Mouse (Mus musculus): Measurements from ENCODE around the gene 4930519P11Rik. TPM values are rescaled to one million over a fixed set of nuclear protein-coding genes. Genes with fewer than 3 reads are reported as not detected.
A peak's percentile ranks its signal among the peaks of the same experiment; 100 is the strongest.

4930519P11Rik gene
- polyA plus RNA-seq, 1 experiment: not detected

- no peak for TF ChIP-seq CTCF (IDR thresholded peaks at IDR 0.05; ENCODE audit: control insufficient read depth, insufficient read depth, low read length)
- no peak for TF ChIP-seq POLR2A (IDR thresholded peaks at IDR 0.05; ENCODE audit: borderline replicate concordance, control insufficient read depth, low read depth, low read length)
- H3K4me3 ChIP-seq (replicated peaks; ENCODE audit: control insufficient read depth, low read depth, low read length): no peak overlapping the region
- H3K4me1 ChIP-seq (ENCODE audit: control insufficient read depth, insufficient read depth, low read length): peaks cover 3% of the 10 kb centered on the region
- WGBS: 74% methylated on average over 3 of the region's 3 CpGs
- no peak overlapping the region for H3K27ac ChIP-seq (ENCODE audit: control insufficient read depth, insufficient read depth, low read depth, low read length, poor library complexity)
These were observed 40.2 kb downstream of the 4930519P11Rik start for GRCm38 (mm10) chr2:154572996-154573395.

DNA sequence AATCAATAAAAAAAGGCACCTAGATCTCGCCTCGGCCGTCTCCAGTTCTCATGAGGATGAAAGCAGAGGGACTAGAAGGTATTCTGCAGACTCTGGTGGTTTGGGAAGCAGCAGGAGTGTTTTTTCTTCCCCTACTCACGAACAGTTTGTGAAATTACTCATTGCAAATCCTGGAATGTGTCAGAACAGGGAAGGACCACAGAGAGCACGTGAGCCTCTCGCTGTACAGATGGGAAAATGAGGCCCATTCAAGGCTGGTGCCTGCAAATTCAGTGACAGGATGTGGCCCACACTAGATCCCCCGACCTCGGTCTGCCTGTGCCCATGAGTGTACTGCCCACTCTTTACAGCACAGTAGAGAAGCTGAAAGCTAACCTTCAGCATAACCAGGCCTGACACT lies 41.3 kb downstream of the 4930519P11Rik start:
- H3K4me1 ChIP-seq (ENCODE audit: control insufficient read depth, insufficient read depth, low read length): peaks cover 3% of the 10 kb centered on the region

GRCm38 (mm10) chr2:154571266-154571665 lies 42.0 kb downstream of the 4930519P11Rik start:
- TF ChIP-seq POLR2A (IDR thresholded peaks at IDR 0.05; ENCODE audit: borderline replicate concordance, control insufficient read depth, low read depth, low read length) (no peak), CTCF (IDR thresholded peaks at IDR 0.05; ENCODE audit: control insufficient read depth, insufficient read depth, low read length) (no peak)
- Histone ChIP-seq H3K27ac (ENCODE audit: control insufficient read depth, insufficient read depth, low read depth, low read length, poor library complexity) (no peak overlapping the region), H3K4me1 (ENCODE audit: control insufficient read depth, insufficient read depth, low read length) (peaks cover 3% of the 10 kb centered on the region), H3K4me3 (replicated peaks; ENCODE audit: control insufficient read depth, low read depth, low read length) (no peak overlapping the region)
- WGBS: 70% methylated on average over 4 of the region's 4 CpGs

More for the DNA sequence above, 41.3 kb downstream of the 4930519P11Rik start:
- 71% methylated on average over 8 of the region's 8 CpGs for WGBS
- TF ChIP-seq CTCF (IDR thresholded peaks at IDR 0.05; ENCODE audit: control insufficient read depth, insufficient read depth, low read length) (no peak), POLR2A (IDR thresholded peaks at IDR 0.05; ENCODE audit: borderline replicate concordance, control insufficient read depth, low read depth, low read length) (no peak)
- no peak overlapping the region for H3K27ac ChIP-seq (ENCODE audit: control insufficient read depth, insufficient read depth, low read depth, low read length, poor library complexity)
- H3K4me3 ChIP-seq (replicated peaks; ENCODE audit: control insufficient read depth, low read depth, low read length): no peak overlapping the region

DNA sequence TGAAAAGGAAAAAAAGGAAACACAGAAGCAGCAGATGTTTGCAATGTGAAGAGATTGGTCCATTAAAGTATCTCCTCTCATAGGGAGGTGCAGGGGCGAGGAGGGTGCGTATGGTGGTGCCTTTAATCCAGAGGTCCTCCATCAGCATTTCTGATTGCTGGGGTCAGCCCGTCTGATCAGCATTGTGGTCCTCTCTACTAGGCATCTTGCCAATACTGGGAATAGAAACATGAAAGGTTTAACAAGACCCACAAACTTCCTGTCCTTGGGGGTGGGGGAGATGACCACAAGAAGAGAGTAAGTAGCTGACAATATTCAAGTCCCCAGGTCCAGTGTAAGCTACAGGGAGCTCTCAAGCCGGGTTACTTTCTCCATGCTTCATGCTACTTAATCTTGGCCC lies 42.6 kb downstream of the 4930519P11Rik start:
- Histone ChIP-seq H3K27ac (ENCODE audit: control insufficient read depth, insufficient read depth, low read depth, low read length, poor library complexity) (no peak overlapping the region), H3K4me1 (ENCODE audit: control insufficient read depth, insufficient read depth, low read length) (peaks cover 3% of the 10 kb centered on the region), H3K4me3 (replicated peaks; ENCODE audit: control insufficient read depth, low read depth, low read length) (no peak overlapping the region)
- no peak for TF ChIP-seq POLR2A (IDR thresholded peaks at IDR 0.05; ENCODE audit: borderline replicate concordance, control insufficient read depth, low read depth, low read length)
- TF ChIP-seq CTCF (IDR thresholded peaks at IDR 0.05; ENCODE audit: control insufficient read depth, insufficient read depth, low read length): no peak
- WGBS: 15% methylated on average over 4 of the region's 4 CpGs

GRCm38 (mm10) chr2:154569836-154570286 lies 43.4 kb downstream of the 4930519P11Rik start, which contains the start of gene E2f1:
Gene E2f1, minus strand, starts transcription at chr2:154569892.
- peaks cover 3% of the 10 kb centered on the region for H3K4me1 ChIP-seq (ENCODE audit: control insufficient read depth, insufficient read depth, low read length)
- no peak; the same call in 1 of the 2 replicates for TF ChIP-seq CTCF (IDR thresholded peaks at IDR 0.05; ENCODE audit: control insufficient read depth, insufficient read depth, low read length)
- peak; percentile 62; the same call in 1 of the 2 replicates for TF ChIP-seq POLR2A (IDR thresholded peaks at IDR 0.05; ENCODE audit: borderline replicate concordance, control insufficient read depth, low read depth, low read length)
- H3K27ac ChIP-seq (ENCODE audit: control insufficient read depth, insufficient read depth, low read depth, low read length, poor library complexity): peak within 1 kb of the TSS; percentile 82
- peak within 1 kb of the TSS; percentile 93 for H3K4me3 ChIP-seq (replicated peaks; ENCODE audit: control insufficient read depth, low read depth, low read length)
- 0% methylated on average over 42 of the region's 44 CpGs for WGBS

GRCm38 (mm10) chr2:154569071-154569748 lies 44.0 kb downstream of the 4930519P11Rik start:
- under 1% methylated on average over 69 of the region's 70 CpGs for WGBS
- peaks cover 3% of the 10 kb centered on the region for H3K4me1 ChIP-seq (ENCODE audit: control insufficient read depth, insufficient read depth, low read length)
- TF ChIP-seq CTCF (IDR thresholded peaks at IDR 0.05; ENCODE audit: control insufficient read depth, insufficient read depth, low read length) (no peak), POLR2A (IDR thresholded peaks at IDR 0.05; ENCODE audit: borderline replicate concordance, control insufficient read depth, low read depth, low read length) (no peak)
- H3K27ac ChIP-seq (ENCODE audit: control insufficient read depth, insufficient read depth, low read depth, low read length, poor library complexity): peak overlapping the region; percentile 82
- peak overlapping the region; percentile 93 for H3K4me3 ChIP-seq (replicated peaks; ENCODE audit: control insufficient read depth, low read depth, low read length)

DNA sequence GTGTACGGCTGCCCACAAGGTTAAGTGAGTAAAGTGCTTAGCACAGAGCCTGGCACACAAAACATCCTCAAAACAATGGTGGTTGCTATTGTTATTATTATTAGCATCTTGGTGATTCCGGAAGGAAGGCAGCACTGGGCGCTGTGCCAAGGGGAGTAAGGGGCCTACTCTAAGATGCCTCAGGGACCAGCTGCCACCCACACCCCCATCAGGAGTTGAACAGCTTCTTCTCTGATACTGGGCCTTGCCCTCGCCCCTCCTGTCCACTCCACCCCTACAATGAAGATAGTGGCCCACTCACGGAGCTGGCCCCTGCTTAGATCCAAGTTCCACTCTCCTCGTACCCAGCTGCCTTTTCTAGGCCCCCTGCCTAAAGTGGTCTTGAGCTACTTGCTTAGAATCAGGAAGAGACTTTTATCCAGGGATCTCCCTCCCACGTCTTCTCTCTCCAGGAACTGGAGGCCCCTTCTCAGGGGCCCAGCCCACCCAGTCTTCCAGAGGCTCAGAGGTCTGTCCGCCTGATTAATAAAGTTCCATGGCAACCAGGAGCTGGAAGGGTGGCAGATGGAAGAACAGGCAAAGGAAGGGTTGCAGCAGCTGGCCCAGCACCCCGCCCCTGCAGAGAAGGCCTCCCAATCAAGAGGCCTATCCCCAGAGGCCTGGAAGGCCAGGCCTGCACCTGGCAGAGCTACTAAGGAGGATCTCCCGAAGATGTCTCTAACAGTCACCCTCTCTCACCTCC lies 44.7 kb downstream of the 4930519P11Rik start:
- Histone ChIP-seq H3K4me1 (ENCODE audit: control insufficient read depth, insufficient read depth, low read length) (peaks cover 1% of the 10 kb centered on the region; the same call in 1 of the 2 replicates), H3K27ac (ENCODE audit: control insufficient read depth, insufficient read depth, low read depth, low read length, poor library complexity) (peak overlapping the region; percentile 82), H3K4me3 (replicated peaks; ENCODE audit: control insufficient read depth, low read depth, low read length) (peak overlapping the region; percentile 93)
- WGBS: 21% methylated on average over 10 of the region's 10 CpGs
- TF ChIP-seq POLR2A (IDR thresholded peaks at IDR 0.05; ENCODE audit: borderline replicate concordance, control insufficient read depth, low read depth, low read length) (no peak), CTCF (IDR thresholded peaks at IDR 0.05; ENCODE audit: control insufficient read depth, insufficient read depth, low read length) (no peak)

- no peak overlapping the region for H3K27ac ChIP-seq (ENCODE audit: control insufficient read depth, insufficient read depth, low read depth, low read length, poor library complexity)
- 95% methylated on average over 2 of the region's 2 CpGs for WGBS
- TF ChIP-seq CTCF (IDR thresholded peaks at IDR 0.05; ENCODE audit: control insufficient read depth, insufficient read depth, low read length) (no peak), POLR2A (IDR thresholded peaks at IDR 0.05; ENCODE audit: borderline replicate concordance, control insufficient read depth, low read depth, low read length) (no peak)
- H3K4me1 ChIP-seq (ENCODE audit: control insufficient read depth, insufficient read depth, low read length): peaks cover 1% of the 10 kb centered on the region; the same call in 1 of the 2 replicates
- H3K4me3 ChIP-seq (replicated peaks; ENCODE audit: control insufficient read depth, low read depth, low read length): no peak overlapping the region
These were observed 45.5 kb downstream of the 4930519P11Rik start for GRCm38 (mm10) chr2:154567766-154568165.
